Mouse (Mus musculus): ENCODE data around the gene Sergef.

Sergef gene

GRCm38 (mm10) chr7:46487354-46487753, 152.3 kb downstream of the Sergef start:
- no peak for DNase-seq

GRCm38 (mm10) chr7:46486761-46487160, 152.8 kb downstream of the Sergef start:
- no peak for DNase-seq

GRCm38 (mm10) chr7:46484223-46484622, 155.4 kb downstream of the Sergef start:
- DNase-seq = no peak

- DNase-seq = no peak
These were observed 156.6 kb downstream of the Sergef start for GRCm38 (mm10) chr7:46483050-46483449.

GRCm38 (mm10) chr7:46482099-46482531, 157.5 kb downstream of the Sergef start:
- DNase-seq = no peak

GRCm38 (mm10) chr7:46479793-46480192, 159.8 kb downstream of the Sergef start:
- no peak for DNase-seq

GRCm38 (mm10) chr7:46477456-46477855, 162.2 kb downstream of the Sergef start:
- no peak for DNase-seq

GRCm38 (mm10) chr7:46475464-46475863, 164.1 kb downstream of the Sergef start:
- DNase-seq = no peak

GRCm38 (mm10) chr7:46473141-46473540, 166.5 kb downstream of the Sergef start:
- no peak for DNase-seq

- DNase-seq = no peak
These were observed 168.4 kb downstream of the Sergef start for GRCm38 (mm10) chr7:46471054-46471737.

GRCm38 (mm10) chr7:46469542-46469941, 170.1 kb downstream of the Sergef start:
- DNase-seq = no peak

GRCm38 (mm10) chr7:46466422-46466981, 173.1 kb downstream of the Sergef start:
- DNase-seq = no peak

GRCm38 (mm10) chr7:46463136-46463535, 176.5 kb downstream of the Sergef start:
- no peak for DNase-seq

GRCm38 (mm10) chr7:46462287-46462686, 177.3 kb downstream of the Sergef start:
- DNase-seq = no peak

GRCm38 (mm10) chr7:46459605-46460245, 179.9 kb downstream of the Sergef start:
- DNase-seq = no peak

GRCm38 (mm10) chr7:46459200-46459599, 180.4 kb downstream of the Sergef start:
- no peak for DNase-seq

- DNase-seq = no peak
These were observed 181.7 kb downstream of the Sergef start for GRCm38 (mm10) chr7:46457889-46458288.

GRCm38 (mm10) chr7:46453930-46454679, 185.5 kb downstream of the Sergef start:
- DNase-seq = no peak

GRCm38 (mm10) chr7:46448922-46449645, 190.5 kb downstream of the Sergef start:
- no peak for DNase-seq

GRCm38 (mm10) chr7:46447473-46448165, 192.0 kb downstream of the Sergef start:
- DNase-seq = no peak

GRCm38 (mm10) chr7:46445896-46446295, 193.7 kb downstream of the Sergef start:
- DNase-seq = no peak

GRCm38 (mm10) chr7:46443163-46443562, 196.4 kb downstream of the Sergef start:
- no peak for DNase-seq

Measured in kidney, adult 18-20 months (tissue).